Mouse (Mus musculus) forelimb bud, embryonic 11.5 days (tissue): ENCODE results near the gene Tubb3.
"Not testable (repeated sequence)": the region's sequence is repeated elsewhere in the genome, so short reads cannot be mapped to it uniquely, and the experiment has no call there.

ENCODE experiments used
- DNase-seq: peaks from one replicate; pipeline ENCODE4 v3.0.0-alpha.2; 2012; ENCODE audit warnings: low read depth, low spot score

Gene Tubb3

DNA sequence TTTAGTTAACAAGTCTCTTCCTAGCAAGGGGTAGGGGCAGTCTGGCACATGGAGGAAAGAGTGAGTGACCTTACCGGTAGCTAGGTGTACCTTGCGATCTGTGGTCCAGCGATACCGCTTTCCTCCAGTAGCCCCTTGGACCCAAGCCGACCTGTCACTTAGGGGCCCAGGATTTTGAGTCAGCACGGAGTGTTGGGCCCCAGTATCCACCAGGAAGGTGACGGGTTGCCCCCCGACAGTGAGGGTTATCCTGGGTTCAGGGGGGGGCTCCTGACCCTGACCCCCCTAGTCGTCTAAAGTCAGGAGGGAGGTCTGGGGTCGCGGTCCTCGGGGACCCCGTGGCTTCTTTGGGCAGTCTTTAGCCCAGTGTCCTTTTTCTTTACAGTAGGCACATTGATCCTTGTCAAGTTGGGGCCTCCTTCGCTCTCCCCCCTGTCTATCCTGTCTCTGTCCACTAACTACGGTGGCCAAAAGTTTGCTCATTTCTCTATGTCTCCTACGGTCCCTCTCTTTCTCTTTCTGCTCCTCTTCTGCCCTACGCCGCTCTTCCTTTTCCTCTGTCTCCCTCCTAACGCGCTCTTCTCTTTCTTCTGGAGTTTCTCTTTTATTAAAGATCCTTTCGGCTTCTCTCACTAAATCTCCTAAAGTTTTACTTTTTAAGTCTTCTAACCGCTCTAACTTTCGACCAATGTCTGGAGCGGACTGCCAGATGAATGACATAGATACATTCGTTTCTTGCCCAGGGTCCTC, 20.6 kb downstream of the Tubb3 start:
- no peak for DNase-seq

DNA sequence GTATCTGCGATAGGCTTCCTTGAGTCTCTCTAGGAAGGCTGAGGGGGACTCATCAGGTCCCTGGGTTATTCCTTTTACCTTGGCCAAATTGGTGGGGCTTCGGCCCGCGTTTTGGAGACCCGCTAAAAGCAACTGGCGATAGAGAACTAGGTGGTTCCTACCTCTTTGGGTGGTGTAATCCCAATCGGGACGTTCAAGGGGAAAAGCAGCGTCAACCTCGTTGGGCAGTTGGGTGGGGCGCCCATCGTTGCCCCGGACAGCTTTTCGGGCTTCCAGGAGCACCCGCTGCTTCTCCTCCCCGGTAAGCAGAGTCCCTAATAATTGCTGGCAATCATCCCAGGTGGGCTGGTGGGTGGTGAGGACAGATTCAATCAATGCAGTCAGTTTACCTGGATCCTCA, 21.2 kb downstream of the Tubb3 start:
- DNase-seq = no peak

DNA sequence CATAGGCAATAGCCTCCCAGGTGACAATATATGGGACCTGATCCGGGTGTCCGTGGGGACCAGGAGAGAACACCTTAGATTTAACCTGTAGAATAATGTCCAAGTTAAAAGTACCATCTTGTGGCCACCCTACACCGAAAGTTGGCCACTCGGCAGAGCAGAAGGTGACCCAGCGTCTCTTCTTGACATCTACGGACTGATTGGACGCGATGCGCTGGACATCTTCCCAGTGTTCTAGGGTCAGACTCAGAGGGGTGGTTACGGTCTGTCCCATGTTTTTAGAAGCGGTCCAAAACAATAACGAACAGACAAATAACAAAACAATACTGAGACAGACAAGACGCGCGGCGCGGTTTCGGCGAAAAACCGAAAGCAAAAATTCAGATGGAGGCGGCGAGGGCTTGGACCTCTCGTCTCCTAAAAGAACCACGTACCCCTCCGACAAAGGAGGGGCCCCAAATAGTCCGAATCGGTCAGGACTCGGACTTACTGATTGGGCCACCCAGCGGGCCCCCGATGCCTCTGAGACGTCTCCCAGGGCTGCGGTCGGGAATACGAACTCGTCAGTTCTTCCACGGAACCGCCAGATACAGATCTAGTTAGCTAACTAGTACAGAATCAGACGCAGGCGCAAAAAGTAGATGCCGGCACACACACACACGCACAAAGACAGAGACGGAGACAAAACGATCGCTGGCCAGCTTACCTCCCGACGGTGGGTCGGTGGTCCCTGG, 22.2 kb downstream of the Tubb3 start:
- not testable (repeated sequence) for DNase-seq

DNA sequence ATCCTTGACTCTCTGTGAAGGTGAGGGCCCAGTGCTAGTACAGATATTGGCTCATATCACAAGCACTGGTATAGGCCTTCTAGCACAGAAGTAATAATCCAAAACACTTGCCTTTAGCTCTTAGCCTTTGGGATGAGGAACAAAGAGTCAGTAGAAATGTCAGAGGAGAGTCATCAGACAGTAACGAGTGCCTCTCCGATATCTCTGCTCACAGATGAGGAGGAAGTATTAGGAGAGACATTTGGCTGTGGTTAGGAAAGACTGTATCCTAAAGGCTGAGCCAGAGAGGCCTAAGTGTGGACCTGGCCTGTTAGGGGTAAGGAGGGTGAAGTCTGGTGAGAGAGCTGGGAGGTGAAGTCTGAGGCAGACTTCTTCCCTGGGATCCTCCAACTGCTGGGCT, 30.6 kb downstream of the Tubb3 start:
- no peak for DNase-seq

DNA sequence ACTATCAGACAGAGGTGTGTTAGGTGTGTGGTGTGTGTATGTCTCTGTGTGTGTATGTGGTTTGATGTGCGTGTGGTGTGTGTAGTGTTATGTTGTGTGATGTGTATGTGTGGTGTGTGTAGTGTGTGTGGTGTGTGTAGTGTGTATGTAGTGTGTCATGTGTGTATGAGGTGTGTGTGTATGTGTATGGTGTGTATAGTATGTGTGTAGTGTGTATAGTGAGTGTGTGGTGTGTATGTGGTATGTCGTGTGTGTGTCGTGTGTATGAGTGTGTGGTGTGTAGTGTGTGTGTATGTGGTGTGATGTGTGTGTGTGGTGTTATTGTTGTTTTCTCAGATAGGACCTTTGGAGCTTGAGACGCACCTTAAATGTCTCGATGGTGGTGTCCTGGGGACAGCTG, 31.1 kb downstream of the Tubb3 start:
- no peak for DNase-seq

DNA sequence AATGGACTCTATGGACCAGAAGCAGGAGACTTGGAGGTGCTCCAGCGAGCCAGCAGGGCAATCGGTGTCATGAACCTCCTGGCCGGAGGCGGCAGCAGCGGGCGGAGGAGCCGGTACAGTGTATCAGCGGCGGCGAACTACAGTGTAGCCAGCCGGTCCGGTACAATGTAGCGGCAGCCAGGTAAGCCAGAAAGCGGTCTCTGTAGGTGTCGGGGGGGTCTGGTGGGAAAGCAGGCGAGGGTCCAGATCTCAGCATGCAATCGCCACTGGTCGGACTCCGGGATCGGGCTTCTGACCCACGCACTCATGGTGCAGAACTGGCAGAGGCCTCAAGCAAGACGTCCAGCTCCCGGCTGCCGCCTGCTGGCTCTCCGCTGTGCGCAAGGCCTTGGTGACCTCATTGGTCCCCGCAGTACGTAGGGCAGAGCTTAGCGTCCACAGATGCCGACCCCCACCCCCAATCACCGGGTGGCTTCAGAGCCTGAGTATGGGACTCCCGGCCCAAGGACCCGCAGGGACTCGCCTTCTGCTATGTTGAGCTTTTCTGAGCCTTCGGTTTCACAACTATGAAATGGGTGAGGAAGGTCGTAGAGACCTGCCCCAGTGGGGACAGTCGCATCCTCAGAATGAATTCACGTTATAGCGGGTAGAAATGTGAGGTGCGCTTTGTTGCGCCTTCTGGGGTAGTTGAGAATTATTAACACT, 31.8 kb downstream of the Tubb3 start:
- DNase-seq = peak; percentile 91

DNA sequence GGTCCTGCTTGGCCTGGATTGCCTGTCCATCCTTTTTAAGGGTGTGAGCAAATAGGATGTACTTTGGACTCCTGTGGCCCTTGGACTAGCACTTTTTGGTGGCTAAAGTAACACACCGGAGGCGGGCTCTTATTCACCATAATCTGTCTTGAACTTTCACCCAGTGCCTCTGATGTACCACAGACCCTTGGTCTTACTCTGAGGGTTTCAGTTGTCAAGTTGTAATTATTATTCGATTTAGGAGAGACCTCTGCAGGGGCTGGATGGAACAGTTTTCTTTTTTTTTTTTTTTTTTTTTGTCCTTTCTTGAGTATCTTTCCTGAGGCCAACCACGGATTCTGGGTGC, 32.3 kb downstream of the Tubb3 start:
- DNase-seq = peak; percentile 8

DNA sequence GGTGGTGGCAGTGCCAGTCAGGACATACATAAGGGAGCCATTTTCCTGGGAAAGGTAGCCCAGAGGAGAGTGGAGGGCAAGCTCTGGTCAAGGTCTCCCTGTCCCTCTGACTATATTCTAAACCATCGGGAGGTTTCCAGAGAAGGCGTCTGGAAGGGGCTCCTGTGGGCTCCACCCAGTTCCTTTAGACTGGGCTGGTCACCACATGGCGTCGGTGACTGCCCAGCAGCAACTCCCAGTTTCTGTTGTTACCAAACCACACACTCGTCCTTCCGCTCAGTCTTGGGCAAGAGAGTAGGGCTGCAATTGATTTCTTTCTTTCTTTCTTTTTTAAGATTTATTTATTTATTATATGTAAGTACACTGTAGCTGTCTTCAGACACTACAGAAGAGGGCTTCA, 32.9 kb downstream of the Tubb3 start:
- DNase-seq = no peak

DNA sequence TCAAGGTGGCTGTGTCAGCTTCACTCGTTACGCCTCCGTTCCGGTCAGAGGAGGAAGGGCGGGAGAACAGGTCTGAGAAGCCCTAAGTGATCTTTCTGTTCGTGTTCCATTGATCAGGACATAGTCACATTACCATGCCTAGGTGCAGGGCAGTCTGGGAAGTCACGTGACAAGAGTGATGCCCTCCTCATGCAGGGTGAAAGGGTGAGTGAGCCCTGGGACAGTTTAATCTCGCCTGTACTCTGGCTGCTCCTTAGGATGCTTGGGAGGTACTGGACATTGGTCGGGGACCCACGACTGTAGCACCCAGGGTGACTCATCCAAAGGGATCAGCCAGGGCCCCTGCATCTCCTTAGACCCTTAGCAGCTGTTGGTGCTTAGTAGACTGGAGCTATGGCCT, 34.8 kb downstream of the Tubb3 start:
- no peak for DNase-seq

DNA sequence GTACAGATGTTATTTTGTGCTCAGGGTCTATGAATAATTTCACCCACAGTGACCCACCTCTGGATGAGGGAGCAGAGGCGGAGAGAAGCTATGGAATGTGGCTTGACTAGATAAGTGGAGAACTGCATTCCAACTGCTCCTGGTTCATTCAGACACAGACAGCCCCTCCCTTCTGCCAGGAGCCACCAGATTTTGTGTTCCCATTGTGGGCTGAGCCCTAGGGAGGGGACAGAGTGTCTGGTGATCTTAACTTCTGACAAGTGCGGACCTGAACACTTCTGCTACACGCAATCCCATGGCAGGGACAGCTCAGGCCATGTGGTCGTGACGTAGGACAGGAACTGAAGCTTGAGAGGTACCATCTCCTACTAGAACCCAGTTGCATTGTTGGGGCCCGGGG, 35.6 kb downstream of the Tubb3 start:
- no peak for DNase-seq

DNA sequence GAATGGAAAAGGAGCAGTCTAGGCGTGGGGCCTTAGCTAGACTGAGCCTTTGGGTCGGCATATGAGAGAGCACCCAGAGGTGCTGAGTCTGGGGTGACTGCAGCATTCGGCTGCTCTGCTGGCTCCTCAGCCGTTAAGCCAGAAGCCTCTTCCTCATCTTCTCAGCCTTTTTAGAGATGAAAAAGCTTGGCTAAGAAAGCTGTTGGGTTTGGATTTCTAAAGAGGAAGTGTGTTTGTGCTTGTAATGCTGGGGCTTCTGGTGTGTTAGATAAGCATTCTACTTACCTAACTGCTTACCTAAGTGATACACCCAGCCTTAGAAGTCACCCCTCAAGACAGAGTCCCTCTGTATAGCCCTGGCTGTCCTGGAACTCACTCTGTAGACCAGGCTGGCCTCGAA, 39.6 kb downstream of the Tubb3 start:
- DNase-seq = no peak

DNA sequence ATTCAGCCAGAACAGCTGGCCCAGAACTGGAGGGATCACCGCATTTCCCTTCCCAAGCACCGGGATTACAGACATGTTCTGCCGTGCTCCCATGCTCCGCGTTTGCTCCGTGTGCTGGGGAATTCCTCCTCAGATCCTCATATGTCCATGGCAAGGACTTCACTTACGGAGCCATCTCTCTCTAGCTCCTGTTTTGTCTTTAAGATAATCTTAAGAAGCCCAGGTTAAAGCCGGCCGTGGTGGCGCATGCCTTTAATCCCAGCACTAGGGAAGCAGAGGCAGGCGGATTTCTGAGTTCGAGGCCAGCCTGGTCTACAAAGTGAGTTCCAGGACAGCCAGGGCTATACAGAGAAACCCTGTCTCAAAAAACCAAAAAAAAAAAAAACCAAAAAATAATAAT, 40.5 kb downstream of the Tubb3 start:
- DNase-seq = not testable (repeated sequence)

DNA sequence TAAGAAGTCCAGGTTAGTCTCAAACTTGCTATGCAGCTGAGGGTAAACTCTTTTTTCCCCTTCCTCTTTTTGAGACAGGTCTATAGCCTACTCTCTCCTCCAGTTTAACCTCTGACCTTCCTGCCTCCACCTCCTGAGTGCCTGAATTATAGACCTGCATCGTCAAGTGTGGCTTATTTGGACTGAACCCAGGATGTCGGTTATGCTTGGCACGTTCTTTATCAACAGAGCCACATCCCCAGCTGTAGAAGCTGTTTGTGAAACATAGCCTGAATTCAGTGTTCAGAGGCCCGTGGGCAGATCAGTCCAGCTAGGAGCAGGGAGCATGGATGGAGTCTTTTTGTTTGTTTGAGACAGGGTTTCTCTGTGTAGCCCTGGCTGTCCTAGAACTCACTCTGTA, 40.9 kb downstream of the Tubb3 start:
- DNase-seq = no peak

DNA sequence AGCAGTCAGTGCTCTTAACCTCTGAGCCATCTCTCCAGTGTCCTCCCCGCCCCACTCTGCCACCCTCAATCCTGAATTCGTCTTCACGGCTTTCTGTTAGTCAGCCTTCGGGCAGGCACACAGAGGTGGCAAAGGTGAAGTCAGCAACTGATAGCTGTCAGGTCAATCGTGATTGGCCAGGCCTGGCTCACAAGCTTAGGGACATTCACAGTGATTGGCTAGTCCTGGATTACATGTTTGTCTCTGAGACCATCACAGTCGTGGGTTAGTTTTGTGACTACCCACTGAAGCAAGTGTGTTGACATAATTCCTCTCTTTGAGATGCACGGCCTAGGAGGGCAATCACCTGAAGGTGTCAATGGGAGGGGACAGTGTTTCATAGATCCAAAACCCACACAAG, 42.1 kb downstream of the Tubb3 start:
- no peak for DNase-seq

DNA sequence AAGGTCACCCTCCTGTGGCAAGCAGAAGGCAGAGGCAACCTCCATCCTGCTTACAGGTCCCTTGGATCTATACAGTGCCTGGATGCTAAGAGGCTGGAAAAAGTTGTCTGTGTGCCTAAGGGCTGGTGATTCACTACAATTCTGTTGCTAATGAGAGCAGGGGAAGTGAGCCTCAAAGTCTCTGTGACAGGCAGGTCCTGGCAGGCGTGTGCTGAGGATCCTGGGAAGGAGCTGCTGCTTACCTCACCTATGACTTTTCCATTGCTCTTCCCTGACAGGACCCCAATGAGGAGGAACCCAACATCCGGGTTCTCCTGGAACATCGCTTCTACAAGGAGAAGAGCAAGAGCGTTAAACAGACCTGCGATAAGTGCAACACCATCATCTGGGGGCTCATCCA, 42.7 kb downstream of the Tubb3 start:
- no peak for DNase-seq

DNA sequence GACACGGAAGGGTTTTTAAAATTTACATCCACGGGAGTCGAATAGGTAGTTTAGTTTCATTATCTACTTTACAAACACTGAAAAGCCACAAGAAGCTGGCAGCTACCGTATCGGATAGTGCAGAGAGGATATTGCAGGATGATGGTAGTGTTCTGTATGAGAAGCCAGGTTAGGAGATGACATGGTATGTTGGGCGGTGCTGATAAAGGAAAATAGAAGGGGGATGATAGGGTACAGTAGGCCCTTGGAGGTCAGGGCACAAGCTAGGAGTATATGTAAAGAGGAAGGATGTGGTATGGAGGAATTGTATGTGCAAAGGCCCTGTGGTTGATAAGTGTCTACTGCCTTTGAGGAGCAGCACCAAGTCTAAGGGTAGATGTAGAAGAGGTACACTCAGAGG, 43.3 kb downstream of the Tubb3 start:
- DNase-seq = no peak

DNA sequence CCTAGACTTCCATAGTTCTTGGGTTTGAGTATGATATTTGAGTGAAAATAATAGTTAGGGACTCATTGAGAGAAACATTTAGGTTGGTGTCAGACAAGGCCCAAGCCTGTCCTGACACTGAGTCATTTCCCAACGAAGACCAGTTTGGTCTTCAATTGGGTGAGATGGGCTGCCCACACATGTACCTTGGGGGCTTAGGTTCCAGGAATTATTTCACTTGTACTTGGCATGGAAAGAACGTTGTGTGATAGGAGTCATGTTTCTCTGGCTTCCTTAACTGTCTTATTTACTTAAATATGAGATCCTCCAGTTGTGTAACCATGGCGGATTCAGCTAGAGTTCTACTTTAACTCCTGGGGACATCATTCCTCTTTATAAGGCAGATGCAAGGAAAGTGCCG, 52.4 kb downstream of the Tubb3 start:
- DNase-seq = no peak

DNA sequence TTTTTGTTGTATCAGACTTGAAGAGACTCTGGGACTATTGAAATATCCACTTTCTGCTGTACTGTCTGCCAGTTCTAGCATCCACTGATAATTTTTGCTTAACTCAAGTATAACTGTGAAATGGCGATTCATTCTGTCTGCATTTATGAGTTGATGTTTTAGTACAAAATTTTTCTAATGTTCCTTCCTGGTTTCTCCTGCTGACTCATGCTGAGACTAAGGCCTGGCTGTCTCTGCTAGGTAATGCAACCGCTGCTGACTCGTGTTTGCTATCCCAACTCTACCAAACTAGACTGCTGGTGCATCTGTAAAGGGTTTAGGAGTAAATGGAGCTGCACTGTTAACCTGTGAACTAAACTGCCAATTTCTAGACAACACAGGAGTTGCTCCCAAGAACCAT, 56.3 kb downstream of the Tubb3 start:
- DNase-seq = no peak
